Mouse (Mus musculus): ENCODE results near the gene Parm1.

DNA sequence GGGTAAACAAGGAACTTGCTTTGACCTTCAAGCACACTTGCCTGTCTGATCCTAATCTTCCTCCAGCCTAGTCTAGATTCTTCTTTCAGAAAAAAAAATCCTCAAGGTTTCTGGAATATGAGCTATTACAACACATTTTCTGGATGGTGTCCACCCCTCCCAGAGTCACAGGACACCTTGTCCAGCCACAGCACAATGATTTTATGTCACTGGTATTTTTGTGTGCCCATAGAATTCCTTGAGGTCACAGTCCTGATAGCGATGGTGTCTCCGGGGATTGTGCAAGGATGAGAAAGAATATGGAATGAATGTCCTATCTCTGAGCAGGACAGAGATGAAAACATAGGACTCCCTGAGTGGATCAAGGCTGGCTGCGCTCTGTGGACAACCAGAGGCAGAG lies 48.0 kb downstream of the Parm1 start:
- no peak for TF ChIP-seq POLR2A (IDR thresholded peaks at IDR 0.05; ENCODE audit: borderline replicate concordance, insufficient read depth, low read length)
- no peak for TF ChIP-seq CTCF (IDR thresholded peaks at IDR 0.05; ENCODE audit: borderline replicate concordance, insufficient read depth, low read depth, low read length)
